Mouse (Mus musculus): ENCODE results near the gene Ift88.

Gene Ift88

GRCm38 (mm10) chr14:57423432-57424211, at the start of gene Ift88:
Gene Ift88, plus strand, starts transcription at chr14:57424062.
- peak; percentile 95 to 97 for DNase-seq

GRCm38 (mm10) chr14:57375205-57375604, 48.7 kb upstream of the Ift88 start:
- DNase-seq: no peak

DNA sequence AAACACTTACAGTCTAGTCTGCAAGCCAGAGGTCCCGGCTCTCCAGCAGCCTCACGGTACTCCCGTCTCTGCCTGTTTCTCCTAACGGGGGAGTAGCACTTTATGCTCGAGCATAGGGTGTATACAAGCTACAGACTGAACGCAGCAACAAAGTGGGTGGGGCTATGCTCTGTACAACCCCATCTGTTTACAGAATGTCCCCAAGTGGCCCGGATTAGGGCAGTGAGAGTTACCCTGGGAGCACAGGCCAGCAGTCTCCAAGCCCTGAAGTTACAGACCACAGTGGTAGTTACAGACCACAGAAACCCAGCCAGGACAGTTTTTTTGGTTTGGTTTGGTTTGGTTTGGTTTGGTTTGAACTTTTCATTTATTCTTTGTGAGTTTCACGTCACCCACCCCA, 47.8 kb upstream of the Ift88 start:
- no peak for DNase-seq

DNA sequence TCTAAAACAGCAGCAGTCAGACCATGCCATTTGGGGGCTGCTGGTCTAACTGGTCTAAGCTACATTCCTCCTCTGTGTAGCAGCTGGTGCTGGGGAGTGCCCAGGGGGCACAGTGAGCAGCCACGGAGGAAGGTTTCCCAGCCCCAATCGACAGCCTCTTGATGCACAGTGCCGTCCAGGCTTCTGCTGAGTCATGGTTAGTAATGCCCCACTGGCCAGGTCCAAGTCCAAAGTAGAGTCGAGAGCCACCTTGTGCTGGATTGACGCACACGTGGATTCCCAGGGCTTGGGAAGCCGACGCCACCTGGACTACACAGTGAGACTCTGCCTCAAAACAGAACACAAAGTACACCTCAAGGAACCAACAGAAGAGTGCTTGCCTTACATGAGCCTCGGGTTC, 46.9 kb upstream of the Ift88 start:
- DNase-seq: no peak

DNA sequence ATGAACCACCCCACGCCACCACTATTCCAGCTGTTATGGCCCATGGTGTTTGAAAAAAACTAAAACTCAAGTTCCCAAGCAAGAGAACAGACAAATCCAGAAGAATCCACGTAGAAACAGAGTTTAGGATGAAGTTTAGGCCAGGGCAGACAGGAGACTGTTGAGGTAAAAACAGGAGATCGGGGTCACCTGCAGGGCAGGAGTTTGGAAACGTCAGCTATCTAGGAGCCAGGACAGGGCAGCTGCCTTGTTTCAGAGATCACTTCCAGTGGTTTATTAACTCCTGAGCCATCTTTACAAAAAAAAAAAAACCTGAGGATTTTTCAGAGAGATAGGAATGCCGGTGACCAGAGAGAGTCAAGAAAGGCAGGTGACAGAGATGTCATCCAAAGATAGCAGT, 46.3 kb upstream of the Ift88 start:
- DNase-seq: no peak

DNA sequence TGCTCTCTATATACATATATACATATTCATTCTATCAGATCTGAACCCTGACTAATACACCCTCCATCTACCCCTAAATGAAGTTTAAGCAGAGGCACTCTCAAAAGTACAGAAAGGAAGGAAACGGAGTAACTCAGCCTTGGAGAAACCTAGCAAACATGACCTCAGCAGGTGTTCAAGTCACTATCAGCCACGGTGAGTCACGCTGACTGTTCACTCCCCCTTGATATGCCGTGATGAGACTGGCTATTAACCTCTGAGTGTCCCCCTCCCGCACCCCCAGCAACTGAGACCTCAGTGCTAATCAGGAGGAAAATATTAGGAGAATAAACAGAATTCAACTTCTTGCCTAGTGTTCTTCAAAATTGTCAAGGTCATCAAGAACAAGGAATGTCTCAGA, 38.2 kb upstream of the Ift88 start:
- no peak for DNase-seq

- peak in 1 of 2 experiments; percentile 20 for DNase-seq
Observed at GRCm38 (mm10) chr14:57386758-57387561, 36.9 kb upstream of the Ift88 start.

- DNase-seq: no peak
Observed at GRCm38 (mm10) chr14:57391621-57392020, 32.2 kb upstream of the Ift88 start.

DNA sequence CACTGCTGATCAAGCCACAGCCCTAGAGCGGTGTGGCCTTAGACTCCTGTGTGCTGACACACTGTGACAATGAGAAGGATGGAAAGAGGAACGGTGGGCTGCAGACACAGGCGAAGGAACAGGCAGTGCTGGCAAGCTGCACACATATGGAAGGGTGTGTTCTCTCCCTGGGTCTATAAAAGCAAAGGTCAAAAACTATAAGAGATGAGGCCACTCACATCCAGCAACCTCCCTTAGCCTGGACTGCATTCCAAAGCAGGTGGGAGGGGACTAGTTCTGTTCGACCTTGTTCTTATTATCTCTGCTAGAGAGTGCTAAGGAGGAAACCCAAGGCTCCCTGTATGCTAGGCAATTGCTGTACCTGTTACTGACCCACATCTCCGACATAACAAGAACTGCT, 31.6 kb upstream of the Ift88 start:
- DNase-seq: no peak

DNA sequence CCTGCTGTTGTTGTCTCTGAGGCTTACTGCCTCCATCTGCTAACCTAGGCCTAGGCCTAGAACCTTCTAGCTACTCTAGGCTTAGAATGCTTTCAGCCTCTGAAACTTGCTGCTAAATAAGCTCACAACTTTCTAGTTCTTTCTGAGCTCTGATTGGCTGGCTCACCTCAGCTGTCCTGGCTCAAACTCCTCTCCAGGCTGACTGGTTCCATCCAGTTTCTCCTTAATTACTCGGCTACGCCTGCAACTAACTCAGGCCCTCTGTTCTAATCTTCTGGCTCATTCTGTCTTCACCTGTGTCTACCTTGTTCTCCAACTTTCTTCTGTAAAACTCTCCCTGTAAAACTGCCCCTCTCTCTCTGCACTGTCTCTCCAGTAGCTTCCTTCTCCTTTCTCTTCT, 28.4 kb upstream of the Ift88 start:
- no peak for DNase-seq

GRCm38 (mm10) chr14:57397221-57397620, 26.6 kb upstream of the Ift88 start:
- no peak for DNase-seq

DNA sequence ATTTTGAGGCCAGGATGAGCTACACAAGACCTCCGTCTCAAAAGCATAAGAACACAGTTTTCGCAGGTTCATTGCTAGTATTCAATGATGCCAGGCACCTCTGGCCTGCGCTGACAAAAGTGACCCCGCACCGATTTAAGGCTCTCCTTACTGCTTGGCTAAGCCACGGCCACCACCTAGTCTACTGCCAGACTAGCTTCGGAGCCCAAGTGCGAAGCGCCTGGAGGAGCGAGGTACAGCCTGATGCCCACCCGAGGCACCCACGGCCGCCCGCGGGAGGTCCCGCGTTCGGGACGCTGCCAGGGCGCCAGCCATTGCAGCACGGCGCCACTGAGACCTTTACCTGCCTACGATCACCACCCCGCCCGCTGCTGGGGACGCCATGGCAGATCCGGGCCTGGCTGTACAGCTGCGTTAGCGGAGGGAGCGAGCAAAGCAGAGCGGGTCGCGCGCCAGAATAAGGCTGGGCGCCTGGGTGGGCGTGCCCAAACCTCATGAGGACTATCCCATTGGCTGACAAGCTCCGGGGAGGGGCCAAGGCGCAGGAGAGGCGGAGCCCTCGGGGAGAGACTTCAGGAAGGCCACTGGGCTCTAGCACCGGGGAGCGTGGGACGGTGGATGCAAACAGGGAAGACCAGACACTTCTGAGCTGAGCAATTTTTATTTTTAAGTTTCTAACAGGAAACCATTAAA, 25.7 kb upstream of the Ift88 start, which contains the start of gene Cryl1:
Gene Cryl1 (minus strand): TSS at position 465 of the 693 bp plus-strand sequence.
- DNase-seq: peak; percentile 95 to 97

DNA sequence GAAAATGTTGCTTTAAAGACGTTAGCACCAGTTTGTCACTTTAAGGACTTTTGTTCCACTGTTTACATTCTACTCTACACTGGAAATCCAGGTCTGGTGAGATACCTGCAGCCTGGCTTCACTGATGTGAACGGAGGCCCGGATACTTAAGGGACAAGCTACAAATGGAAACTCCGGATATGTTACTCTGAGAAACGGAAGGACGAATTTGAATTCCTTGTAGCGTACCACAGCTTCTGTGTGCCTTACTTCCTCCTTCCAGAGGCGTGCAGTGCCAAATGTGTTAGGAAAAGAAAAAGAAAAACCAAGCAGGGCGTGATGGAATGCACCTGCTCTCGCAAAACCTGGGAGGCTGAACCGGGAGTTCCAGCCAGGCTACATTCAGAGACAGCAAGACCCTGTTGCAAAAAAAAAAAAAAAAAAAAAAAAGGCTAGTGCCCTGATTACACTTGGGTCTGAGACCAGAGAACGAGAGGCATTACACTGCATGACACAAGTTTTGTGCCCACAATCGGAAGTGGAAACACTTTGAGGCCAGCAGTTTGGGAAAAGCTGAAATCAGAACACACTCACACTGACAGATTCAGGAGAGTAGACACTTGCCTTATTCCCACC, 24.9 kb upstream of the Ift88 start:
- DNase-seq: no peak

DNA sequence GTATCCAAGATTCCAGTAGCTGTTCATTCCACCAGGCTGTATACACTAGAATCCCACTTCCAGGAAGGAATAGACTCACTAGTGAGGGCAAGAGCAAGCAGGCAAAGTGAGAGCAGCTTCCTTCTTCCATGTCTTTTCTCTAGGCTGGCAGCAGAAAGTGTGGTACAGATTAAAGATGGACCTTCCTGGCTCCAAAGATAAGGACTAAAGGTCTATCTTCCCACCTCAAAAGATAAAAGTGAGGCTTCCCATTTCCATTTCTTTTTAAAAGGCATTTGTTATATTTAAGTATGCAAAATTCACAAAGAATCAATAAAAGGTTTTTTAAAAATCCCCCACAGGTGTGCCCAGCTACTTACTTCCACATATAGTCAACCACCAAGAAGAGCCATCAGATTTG, 21.0 kb upstream of the Ift88 start:
- DNase-seq: no peak

- peak; percentile 47 to 50 for DNase-seq
Observed at GRCm38 (mm10) chr14:57407039-57407987, 16.5 kb upstream of the Ift88 start.

DNA sequence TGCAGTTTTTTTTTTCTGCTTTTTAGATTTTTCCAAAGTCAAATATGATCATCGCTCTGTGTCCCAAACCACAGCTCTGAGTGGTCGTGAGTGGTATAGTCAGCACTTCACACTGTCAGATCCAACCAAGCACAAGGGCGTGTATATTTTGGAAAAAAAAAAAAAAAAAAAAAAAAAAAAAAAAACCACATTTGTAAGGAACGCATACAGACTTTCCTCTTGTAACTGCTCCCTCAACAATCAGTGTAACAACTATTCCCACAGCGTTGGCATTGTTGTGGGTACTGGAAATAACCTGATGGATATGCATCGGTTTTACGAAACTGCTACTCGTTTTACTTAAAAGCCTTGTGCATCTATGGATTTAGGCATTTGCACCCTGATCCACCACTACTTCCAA, 15.8 kb upstream of the Ift88 start:
- DNase-seq: no peak

DNA sequence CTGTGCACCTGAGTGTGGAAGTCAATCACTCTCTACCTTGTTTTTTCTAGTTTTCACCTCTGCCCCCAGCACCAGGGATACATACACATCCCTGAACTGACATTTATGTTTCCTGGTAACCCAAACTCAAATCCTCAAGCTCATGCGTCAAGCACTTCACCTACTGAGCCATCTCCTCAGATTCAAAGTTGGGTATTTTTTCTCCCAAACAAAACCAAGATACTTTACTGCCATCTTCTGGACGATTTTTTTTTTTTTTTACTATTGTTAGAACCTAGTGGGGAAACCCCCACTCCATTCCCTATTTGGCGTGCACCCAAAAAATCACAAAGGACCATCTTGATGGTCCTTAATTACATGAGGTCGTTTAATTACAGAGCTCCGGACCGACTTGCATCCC, 14.8 kb upstream of the Ift88 start:
- peak; percentile 19 to 36 for DNase-seq

DNA sequence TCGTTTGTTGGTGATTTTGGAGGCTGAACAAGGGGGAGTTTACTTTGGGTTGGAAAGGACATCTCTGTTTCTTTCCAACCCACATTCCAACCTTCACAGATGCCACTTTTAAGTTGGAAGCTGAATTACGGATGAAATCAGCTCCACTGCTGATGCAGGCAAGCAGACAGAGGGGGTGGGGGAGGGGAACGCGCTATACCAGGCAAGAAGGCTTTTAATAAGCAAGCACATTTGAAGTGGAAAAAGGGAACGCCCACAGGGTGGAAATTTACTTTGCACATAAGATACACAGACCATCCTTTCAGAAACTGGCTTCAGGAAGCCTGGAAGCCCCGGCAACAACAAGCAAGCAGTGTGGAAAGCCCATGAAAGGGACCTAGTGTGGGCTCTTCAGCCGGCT, 11.7 kb upstream of the Ift88 start:
- peak in 1 of 2 experiments; percentile 20 for DNase-seq

DNA sequence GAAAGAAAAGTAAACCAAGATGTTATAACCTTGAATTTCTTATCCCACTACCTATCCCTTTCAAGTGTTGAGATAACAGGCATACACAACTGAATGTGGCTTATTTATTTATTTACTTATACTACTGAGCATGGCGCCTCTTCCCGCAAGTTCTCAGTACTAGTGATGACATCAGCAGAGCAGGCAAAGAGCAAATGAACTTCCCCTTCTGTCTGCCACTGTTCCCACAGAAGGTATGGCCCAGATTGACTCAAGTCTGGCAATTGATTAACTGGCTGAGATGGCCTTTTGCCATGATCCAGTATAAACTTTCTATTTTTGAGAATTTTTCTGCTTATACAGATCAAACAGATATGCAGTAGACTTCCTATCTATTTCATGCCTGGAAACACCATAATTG, 6.7 kb upstream of the Ift88 start:
- DNase-seq: no peak

DNA sequence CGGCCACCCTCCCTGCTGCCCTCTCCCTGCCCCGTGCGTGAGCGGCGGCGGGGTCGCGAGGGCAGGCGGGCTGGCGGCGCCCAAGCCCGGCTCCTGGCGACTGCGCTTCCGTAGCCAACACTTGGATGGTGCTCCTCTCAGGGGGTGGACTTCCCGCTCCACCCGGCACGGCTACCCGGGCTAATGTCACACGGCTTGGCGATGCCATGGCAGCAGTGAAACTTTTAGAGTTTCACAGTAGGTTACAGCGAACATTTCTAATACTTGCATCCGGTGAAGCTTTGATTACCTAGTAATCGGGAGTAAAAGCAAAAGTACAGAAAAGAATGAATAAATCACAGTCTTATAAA, 325 bp downstream of the Ift88 start:
- no peak for DNase-seq

GRCm38 (mm10) chr14:57430451-57430850, 6.6 kb downstream of the Ift88 start:
- no peak for DNase-seq

- DNase-seq: no peak
Observed at GRCm38 (mm10) chr14:57452516-57452915, 28.7 kb downstream of the Ift88 start.

All from cerebellum, postnatal 10 days (tissue).